Mouse (Mus musculus) heart, adult 2 months (tissue): ENCODE results near the gene Foxn2.

Experiments used
- CTCF ChIP-seq: fragments of 200-600 bp; IDR thresholded peaks from 2 replicates; pipeline ENCODE4 v1.8.1; 2022; ENCODE audit warnings: antibody characterized with exemption, mild to moderate bottlenecking, moderate library complexity
- EP300 ChIP-seq: fragments of 200-500 bp; IDR thresholded peaks from 2 replicates; pipeline ENCODE4 v1.6.1; 2011; ENCODE audit warnings: low read depth, low read length, control low read depth; ENCODE audit not compliant: insufficient read depth
- POLR2A ChIP-seq: fragments of 200-500 bp; IDR thresholded peaks from 2 replicates; pipeline ENCODE4 v1.6.1; 2011; ENCODE audit warnings: mild to moderate bottlenecking, low read depth, low read length, control low read depth; ENCODE audit not compliant: insufficient read depth

DNA sequence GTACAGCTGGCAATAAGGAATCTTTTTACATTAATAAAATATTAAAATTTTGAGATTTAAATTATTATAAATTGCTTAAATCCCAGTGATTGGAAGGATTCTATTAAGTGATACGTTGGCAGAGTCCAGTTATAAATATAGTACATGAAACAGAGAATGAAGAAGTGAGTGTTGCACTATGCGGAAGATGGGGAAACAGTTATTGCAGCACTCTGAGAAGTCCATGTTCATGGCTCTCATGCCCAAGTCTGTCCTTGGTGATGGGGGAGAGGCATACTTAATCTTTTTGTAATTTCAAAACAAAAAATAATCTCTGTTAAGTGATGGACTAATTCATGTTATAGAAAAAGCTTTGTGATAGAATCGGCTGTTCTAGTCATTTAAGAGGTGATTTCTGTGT is 17.6 kb downstream of the Foxn2 start:
- TF ChIP-seq POLR2A (no peak), EP300 (no peak), CTCF (no peak)
